Mouse (Mus musculus) CD4-positive helper T cell, adult 2 months (primary cell): ENCODE results near the gene Prpsap1.

ENCODE experiments used
- DNase-seq: peaks from one replicate; pipeline ENCODE4 v3.0.0-alpha.2; 2012; ENCODE audit warnings: low read depth, missing footprints, low spot score

Gene Prpsap1

DNA sequence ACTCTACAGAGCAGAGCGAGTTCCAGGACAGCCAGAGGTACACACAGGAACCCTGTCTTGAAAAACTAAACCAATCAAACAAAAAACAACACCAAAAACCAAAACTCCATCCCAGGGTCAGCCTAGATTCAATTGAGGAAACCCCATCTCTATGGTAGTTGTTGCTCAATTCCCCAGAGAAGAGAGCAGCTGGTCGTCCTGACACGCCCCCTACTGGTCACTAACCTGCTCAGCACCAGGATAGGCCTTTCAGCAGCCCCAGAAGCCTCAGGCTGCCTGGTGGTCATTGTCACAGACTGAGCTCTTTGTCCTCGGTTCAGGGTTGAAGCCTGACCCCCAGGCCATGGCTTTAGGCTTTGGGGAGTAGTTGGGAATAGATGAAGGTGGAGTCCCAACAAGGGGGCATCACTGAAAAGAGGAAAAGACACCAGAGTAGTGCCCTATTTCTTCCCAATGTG lies at the start of gene Prpsap1:
Prpsap1 (minus strand) TSS at position 408 of the 458 bp plus-strand sequence.
- DNase-seq: peak; percentile 68

DNA sequence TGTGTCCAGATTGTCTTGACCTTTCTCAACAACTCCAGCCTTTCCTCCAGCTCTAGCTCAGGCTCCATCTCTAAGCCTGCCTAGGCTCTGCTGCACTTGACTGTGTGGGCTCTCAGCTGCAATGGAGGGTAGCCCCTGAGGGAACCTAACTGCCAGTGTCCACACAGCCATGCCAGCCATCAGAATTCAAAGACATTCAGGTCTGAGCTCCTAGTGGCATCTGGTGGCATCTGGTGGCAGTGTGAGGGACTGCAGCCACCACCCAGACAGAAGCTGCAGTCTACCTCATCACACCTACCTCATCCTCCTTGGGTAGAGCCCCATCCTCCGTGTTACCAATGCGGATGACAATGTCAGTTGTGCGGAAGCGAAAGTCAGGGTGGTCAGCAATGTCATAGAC lies 49.1 kb upstream of the Prpsap1 start:
- DNase-seq: peak; percentile 34

DNA sequence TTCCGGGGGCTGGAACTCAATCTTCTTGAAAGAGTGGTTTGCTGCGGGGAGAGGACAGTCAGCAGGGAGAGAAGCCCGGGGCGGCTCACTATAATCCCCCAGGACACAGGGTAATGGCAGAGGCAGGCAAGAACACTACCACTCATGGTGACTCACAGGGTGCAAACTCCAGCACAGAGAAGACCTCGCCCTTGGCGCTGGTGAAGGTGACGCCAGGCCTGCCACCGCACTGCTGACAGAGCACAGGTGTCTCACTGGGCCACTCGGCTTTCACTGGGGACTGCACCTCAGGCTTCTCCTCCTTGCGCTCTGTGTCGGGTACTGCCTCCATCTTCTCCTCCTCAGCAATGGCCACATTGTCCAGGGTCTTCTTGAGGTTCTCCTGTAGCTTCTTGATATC lies 47.2 kb upstream of the Prpsap1 start:
- DNase-seq: no peak

DNA sequence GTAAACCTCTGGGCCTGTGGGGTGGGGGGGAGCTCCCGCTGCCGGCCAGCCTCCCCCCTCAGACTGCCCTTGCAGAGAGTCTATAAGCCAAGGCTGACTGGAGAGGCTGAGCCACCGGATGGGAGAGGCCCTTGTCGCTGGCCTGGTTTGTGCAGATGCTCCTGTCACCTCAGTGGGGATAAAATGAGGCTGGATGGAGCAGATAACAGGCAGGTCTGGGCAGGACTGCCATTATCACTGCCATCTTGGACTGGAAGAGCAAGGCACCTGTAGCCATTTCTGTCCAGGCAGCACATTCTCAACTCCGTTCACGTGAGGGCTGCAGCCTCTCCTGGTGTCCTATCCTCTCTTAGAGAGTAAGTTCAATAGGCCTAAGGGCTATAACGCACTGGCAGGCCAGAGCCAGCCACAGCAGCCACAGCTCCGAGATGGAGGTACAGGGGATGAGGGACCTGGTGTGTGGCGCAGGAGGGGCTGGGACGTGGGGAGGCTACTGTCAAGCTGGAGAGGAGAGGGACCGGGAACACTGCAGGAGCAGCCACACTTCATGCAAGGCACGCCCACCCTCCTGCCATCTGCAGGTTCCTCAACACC lies 44.2 kb upstream of the Prpsap1 start:
- DNase-seq: no peak

GRCm38 (mm10) chr11:116537388-116537787 lies 43.4 kb upstream of the Prpsap1 start:
- no peak for DNase-seq

- DNase-seq: no peak
These were observed 42.7 kb upstream of the Prpsap1 start for GRCm38 (mm10) chr11:116536685-116537084.

DNA sequence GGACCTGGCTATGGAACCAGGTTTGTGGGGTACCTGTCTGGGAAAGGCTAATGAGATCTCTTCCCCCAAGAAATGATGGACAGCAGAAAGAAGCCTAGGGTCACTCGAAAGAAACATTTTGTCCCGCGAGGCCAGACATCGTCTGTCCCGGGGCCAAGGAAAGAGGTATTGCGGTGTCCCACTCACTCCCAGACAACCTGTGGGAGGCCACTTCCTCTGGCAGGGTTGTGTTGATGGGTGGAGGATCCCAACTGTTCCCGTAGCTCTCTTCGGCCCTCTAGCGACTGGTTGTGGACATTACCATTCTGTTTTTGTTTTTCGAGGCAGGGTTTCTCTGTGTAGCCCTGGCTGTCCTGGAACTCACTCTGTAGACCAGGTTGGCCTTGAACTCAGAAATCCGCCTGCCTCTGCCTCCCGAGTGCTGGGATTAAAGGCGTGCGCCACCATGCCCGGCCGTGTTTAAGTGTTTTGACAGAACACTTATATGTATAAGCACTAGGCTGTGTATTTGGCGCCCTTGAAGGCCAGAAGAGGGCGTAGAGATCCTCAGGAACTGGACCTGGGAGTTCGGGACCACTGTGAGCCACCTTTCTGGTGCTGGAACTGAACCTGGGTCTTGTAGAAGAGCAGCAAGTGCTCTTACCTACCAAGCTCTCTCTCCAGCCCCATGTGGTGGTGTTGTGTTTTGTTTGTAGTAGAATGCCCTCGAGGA lies 40.3 kb upstream of the Prpsap1 start:
- DNase-seq: peak; percentile 57

GRCm38 (mm10) chr11:116533341-116534153 lies 39.5 kb upstream of the Prpsap1 start:
- DNase-seq: peak; percentile 38

DNA sequence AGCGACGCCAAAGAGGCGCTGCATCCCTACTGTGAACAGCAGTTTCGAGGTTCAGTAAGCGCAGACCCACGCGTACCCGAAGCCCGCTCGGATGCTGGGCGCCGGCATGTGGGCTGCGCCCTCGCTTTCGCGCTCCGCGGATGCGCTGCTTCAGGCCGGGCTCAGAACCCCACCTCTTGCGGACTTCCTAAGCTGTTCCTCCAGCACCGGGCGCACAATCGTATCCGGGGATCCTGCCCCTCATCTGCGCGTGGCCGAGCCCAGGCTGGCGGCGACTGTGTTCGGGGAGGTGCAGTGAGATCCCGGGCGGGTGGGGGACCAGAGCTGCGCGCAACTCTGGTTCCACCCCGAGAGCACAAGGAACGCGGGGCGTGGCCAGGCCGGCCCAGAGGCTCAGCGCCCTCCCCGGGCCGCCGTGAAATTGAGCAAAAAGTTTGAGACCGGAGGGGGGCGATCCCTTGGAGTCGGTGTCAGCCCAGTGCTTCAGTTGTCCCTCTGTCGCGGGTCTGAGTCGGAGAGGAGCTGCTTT lies 38.9 kb upstream of the Prpsap1 start:
- peak; percentile 51 for DNase-seq

GRCm38 (mm10) chr11:116532262-116532809 lies 38.3 kb upstream of the Prpsap1 start:
- DNase-seq: peak; percentile 12

DNA sequence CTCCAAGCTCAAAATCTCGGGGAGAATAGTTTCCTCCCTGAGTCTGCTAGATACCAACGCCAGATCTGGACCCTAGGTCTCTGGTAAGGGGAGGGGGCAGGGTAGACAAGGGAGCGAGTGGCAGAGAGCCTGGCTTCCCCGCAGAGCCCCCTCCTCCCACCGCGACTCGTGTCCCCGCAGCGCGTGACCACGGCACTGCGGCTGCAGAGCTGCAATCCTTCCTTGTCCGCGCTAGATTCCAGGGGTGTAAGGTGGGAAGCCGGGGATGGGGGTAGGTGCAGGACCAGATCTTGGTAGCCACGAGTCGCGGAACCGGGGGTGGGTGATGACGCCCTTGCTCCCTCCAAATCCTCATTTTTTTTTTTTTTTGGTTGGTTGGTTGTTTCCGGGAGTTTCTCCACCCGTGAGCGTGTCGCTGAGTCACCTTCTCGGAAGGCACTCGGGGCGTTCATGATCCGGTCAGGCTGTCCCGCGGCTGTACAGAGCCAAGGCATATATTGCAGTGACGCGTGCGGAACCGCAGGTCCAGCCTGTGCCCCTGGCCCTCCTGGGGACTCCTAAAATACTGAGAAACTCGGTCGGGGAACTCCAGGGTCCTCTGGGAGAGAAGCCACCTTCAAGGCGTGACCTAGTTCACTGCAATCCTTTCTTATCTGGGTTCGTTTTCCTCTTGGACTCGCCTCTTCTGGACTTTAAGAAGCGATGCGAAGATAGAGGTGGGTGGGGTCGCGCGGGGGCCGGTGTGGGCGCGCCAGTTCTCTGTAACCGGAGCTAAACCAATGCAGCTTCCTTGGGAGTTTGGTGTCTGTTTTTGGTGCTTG lies 37.6 kb upstream of the Prpsap1 start:
- DNase-seq: peak; percentile 19

- DNase-seq: no peak
These were observed 36.5 kb upstream of the Prpsap1 start, which contains the start of gene Sphk1 for GRCm38 (mm10) chr11:116530187-116531147. Gene Sphk1 (plus strand): TSS chr11:116530925.

- no peak for DNase-seq
These were observed 34.8 kb upstream of the Prpsap1 start for GRCm38 (mm10) chr11:116528636-116529320.

- peak; percentile 22 for DNase-seq
These were observed 29.7 kb upstream of the Prpsap1 start for GRCm38 (mm10) chr11:116523699-116524189.

- DNase-seq: no peak
These were observed 29.1 kb upstream of the Prpsap1 start for GRCm38 (mm10) chr11:116522886-116523698.

DNA sequence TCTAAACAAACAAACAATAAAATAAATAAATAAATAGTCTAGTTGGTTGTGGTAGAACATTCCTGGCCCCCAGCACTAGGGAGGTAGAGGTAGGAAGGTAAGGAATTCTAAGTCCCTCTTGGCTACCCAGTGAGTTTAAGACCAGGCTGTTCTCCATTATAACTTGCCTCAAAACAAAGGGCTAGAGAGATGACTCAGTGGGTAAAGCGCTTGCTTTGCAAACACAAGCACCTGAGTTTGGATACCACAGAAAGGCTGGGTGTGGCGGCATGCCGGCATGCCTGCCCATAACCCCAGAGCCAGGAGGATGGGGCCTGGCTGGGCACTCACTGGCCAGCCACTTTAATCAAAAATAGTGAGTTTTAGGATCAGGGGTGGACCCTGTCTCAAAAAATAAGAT lies 28.0 kb upstream of the Prpsap1 start:
- no peak for DNase-seq

DNA sequence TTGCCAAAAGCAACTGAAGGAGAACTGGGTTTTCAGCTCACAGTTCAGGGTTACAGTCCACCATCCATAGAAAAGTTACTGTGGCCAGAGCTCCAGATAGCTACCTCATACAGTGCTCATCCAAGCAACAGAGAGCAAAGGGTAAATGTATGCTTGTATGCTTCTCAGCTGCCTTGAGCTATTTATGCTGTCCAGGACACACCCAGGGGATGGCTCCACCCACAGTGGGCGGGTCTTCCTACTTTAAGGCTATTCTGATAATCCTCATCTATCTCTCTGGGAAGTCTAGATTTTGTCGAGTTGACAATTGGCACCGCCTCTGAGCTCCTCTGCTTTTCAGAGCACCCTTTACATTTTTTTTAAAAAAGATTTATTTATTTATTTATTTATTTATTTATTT lies 27.1 kb upstream of the Prpsap1 start:
- no peak for DNase-seq

DNA sequence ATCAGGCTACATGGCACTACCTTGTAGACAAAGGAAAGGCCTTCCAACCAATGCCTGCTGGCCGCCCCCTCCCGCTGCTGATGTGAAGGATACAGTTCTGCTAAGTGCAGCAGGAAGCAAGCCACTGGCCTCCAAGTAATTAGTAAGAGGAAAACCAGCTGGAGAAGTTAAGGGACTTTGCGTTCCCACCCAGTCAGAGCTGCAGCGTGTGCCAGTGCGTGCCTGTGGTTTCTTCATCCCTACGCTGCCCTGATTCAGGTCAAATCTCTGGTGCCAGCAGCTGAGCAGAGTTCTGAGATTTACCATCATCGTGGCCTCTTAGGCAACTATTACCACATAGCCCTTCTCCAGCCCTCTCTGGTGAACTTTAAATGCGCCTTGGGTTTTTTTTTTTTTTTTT lies 24.5 kb upstream of the Prpsap1 start:
- DNase-seq: no peak
